Mouse (Mus musculus): ENCODE results near the gene Col6a2. TPM values are rescaled to one million over a fixed set of nuclear protein-coding genes. Genes with fewer than 3 reads are reported as not detected.

Gene Col6a2
- 43.7 and 47.2 TPM in 2 replicates for polyA plus RNA-seq (2012; rRNA removed)

DNA sequence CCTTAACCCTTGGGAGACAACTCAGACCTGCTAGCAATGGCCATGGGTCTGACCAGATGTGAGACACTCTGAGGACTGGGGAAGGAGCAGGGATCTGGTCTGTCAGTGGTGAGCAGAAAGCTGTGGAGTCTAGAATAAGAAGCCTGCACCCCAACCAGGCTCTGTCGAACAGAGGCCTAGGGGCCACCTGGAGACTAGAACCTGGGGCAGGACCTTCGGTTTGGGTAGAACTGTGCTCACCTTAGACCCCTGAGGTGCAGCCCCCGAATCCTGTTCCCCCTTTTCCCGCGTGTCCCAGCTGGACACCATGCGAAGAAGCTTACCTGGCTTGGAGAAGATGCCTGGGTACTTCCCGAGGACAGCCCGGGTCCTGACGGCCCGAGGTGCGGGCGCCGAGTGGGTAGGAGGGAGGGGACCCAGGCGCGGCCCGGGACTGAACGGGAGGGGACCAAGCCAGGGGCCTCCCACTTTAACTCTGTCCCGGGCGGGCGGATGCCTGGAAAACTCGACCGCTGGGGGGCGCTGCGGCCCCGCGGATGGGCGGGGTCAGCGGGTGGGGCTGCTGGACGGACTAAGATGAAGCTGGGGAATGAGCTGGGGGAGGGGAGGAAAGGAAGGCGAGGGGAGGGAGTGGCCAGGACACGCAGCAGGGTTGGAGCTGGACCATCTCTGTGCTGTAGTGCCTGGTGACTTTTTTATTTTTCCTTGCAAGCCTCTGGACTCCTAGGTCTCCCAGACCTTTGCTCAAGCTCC is at the start of gene Col6a2:
Col6a2 (minus strand) TSS at position 703 of the 753 bp plus-strand sequence.
- WGBS, result 12% methylated on average over 30 of the region's 31 CpGs
- Histone ChIP-seq H3K27me3 (ENCODE audit: control insufficient read depth, insufficient read depth, low read length) (no peaks in the 10 kb centered on the region), H3K4me3 (ENCODE audit: control insufficient read depth, insufficient read depth, low read length) (no peak within 1 kb of the TSS), H3K4me1 (replicated peaks; ENCODE audit: control insufficient read depth, insufficient read depth, low read length) (peaks cover 8% of the 10 kb centered on the region), H3K36me3 (ENCODE audit: control insufficient read depth, insufficient read depth, low read length) (no peaks in the 10 kb centered on the region), H3K27ac (ENCODE audit: control insufficient read depth, insufficient read depth, low read length) (no peak within 1 kb of the TSS; the same call in 1 of the 2 replicates)
- DNase-seq, result peak; percentile 59
- TF ChIP-seq POLR2A (IDR thresholded peaks at IDR 0.05; ENCODE audit: control insufficient read depth, extremely low read depth, insufficient read depth, low read length, poor library complexity) (no peak), CTCF (IDR thresholded peaks at IDR 0.05; ENCODE audit: borderline replicate concordance, control insufficient read depth, extremely low read depth, insufficient read depth, low read length, poor library complexity) (no peak)

- TF ChIP-seq CTCF (IDR thresholded peaks at IDR 0.05; ENCODE audit: borderline replicate concordance, control insufficient read depth, extremely low read depth, insufficient read depth, low read length, poor library complexity), result no peak
- no peak for TF ChIP-seq POLR2A (IDR thresholded peaks at IDR 0.05; ENCODE audit: control insufficient read depth, extremely low read depth, insufficient read depth, low read length, poor library complexity)
- Histone ChIP-seq H3K27me3 (ENCODE audit: control insufficient read depth, insufficient read depth, low read length) (no peaks in the 10 kb centered on the region), H3K4me1 (replicated peaks; ENCODE audit: control insufficient read depth, insufficient read depth, low read length) (no peaks in the 10 kb centered on the region), H3K36me3 (ENCODE audit: control insufficient read depth, insufficient read depth, low read length) (no peaks in the 10 kb centered on the region), H3K4me3 (ENCODE audit: control insufficient read depth, insufficient read depth, low read length) (no peak overlapping the region), H3K27ac (ENCODE audit: control insufficient read depth, insufficient read depth, low read length) (no peak overlapping the region)
- WGBS, result 95% methylated on average over 9 of the region's 9 CpGs
- DNase-seq, result no peak
Measured at GRCm38 (mm10) chr10:76671939-76672338, 48.5 kb upstream of the Col6a2 start.

- WGBS, result 63% methylated on average over 7 of the region's 7 CpGs
- Histone ChIP-seq H3K4me3 (ENCODE audit: control insufficient read depth, insufficient read depth, low read length) (no peak overlapping the region), H3K27me3 (ENCODE audit: control insufficient read depth, insufficient read depth, low read length) (no peaks in the 10 kb centered on the region), H3K4me1 (replicated peaks; ENCODE audit: control insufficient read depth, insufficient read depth, low read length) (no peaks in the 10 kb centered on the region), H3K36me3 (ENCODE audit: control insufficient read depth, insufficient read depth, low read length) (no peaks in the 10 kb centered on the region), H3K27ac (ENCODE audit: control insufficient read depth, insufficient read depth, low read length) (no peak overlapping the region)
- no peak for DNase-seq
- TF ChIP-seq CTCF (IDR thresholded peaks at IDR 0.05; ENCODE audit: borderline replicate concordance, control insufficient read depth, extremely low read depth, insufficient read depth, low read length, poor library complexity) (no peak), POLR2A (IDR thresholded peaks at IDR 0.05; ENCODE audit: control insufficient read depth, extremely low read depth, insufficient read depth, low read length, poor library complexity) (no peak)
Measured at GRCm38 (mm10) chr10:76668947-76669284, 45.5 kb upstream of the Col6a2 start.

GRCm38 (mm10) chr10:76668261-76668946 is 45.0 kb upstream of the Col6a2 start:
- Histone ChIP-seq H3K4me1 (replicated peaks; ENCODE audit: control insufficient read depth, insufficient read depth, low read length) (no peaks in the 10 kb centered on the region), H3K27ac (ENCODE audit: control insufficient read depth, insufficient read depth, low read length) (no peak overlapping the region), H3K27me3 (ENCODE audit: control insufficient read depth, insufficient read depth, low read length) (no peaks in the 10 kb centered on the region), H3K4me3 (ENCODE audit: control insufficient read depth, insufficient read depth, low read length) (no peak overlapping the region), H3K36me3 (ENCODE audit: control insufficient read depth, insufficient read depth, low read length) (no peaks in the 10 kb centered on the region)
- WGBS, result 89% methylated on average over 4 of the region's 4 CpGs
- DNase-seq, result no peak
- TF ChIP-seq CTCF (IDR thresholded peaks at IDR 0.05; ENCODE audit: borderline replicate concordance, control insufficient read depth, extremely low read depth, insufficient read depth, low read length, poor library complexity) (no peak), POLR2A (IDR thresholded peaks at IDR 0.05; ENCODE audit: control insufficient read depth, extremely low read depth, insufficient read depth, low read length, poor library complexity) (no peak)

DNA sequence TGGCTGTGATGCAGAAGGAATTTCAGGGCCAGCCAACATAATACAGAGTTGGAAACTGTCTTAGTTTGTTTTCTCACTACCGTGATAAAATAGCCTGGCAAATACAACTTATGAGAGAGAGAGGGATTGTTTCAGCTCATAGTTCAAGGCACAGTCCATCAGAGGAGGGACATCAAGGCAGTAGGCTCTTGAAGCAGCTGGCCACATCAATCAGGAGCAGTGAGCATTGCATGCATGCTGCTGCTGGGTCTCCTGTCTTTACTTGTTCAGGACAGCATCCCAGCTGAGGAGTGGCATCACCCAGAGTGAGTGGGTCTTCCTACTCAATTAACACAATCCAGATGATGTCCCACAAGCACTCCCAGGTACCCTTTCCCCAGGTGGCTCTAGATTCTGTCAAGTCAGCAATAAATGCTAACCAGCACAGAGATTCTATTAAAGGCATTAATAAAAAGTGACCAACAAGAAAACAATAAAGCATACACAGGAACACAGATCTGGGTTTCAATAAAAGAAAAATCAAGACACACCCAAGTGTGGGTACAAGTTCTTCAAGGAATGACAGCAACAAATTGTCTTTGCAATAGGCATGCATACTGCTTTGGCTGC is 43.9 kb upstream of the Col6a2 start:
- no peak overlapping the region for H3K4me3 ChIP-seq (ENCODE audit: control insufficient read depth, insufficient read depth, low read length)

DNA sequence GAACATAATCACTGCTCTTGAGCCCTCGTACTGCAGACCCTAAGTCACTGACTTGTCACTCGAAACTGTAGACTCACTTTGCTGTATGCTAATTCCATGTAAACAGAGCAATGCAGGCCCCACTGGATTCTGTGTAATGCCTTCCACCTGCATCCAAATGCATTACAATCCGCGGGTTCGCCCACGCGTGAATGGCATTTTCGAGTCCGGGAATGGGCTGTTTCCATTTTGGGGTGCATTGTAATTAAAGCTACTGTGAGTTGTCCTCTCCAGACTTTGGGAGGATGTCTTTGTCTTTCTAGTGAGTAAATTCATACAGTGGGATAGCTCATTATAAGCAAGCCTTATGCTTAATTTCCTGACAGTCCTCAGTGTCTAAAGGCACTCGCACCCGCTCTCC is 42.1 kb upstream of the Col6a2 start:
- H3K27me3 ChIP-seq (ENCODE audit: control insufficient read depth, insufficient read depth, low read length), result no peaks in the 10 kb centered on the region
- H3K36me3 ChIP-seq (ENCODE audit: control insufficient read depth, insufficient read depth, low read length), result no peaks in the 10 kb centered on the region
- TF ChIP-seq POLR2A (IDR thresholded peaks at IDR 0.05; ENCODE audit: control insufficient read depth, extremely low read depth, insufficient read depth, low read length, poor library complexity) (no peak), CTCF (IDR thresholded peaks at IDR 0.05; ENCODE audit: borderline replicate concordance, control insufficient read depth, extremely low read depth, insufficient read depth, low read length, poor library complexity) (no peak)
- H3K4me1 ChIP-seq (replicated peaks; ENCODE audit: control insufficient read depth, insufficient read depth, low read length), result no peaks in the 10 kb centered on the region
- 96% methylated on average over 11 of the region's 11 CpGs for WGBS
- DNase-seq, result no peak
- no peak overlapping the region for H3K27ac ChIP-seq (ENCODE audit: control insufficient read depth, insufficient read depth, low read length)
- no peak overlapping the region for H3K4me3 ChIP-seq (ENCODE audit: control insufficient read depth, insufficient read depth, low read length)

More for the DNA sequence above, 43.9 kb upstream of the Col6a2 start:
- no peak overlapping the region for H3K27ac ChIP-seq (ENCODE audit: control insufficient read depth, insufficient read depth, low read length)
- H3K27me3 ChIP-seq (ENCODE audit: control insufficient read depth, insufficient read depth, low read length), result no peaks in the 10 kb centered on the region
- no peaks in the 10 kb centered on the region for H3K36me3 ChIP-seq (ENCODE audit: control insufficient read depth, insufficient read depth, low read length)
- no peak for DNase-seq
- 93% methylated on average over 1 of the region's 1 CpGs for WGBS
- TF ChIP-seq POLR2A (IDR thresholded peaks at IDR 0.05; ENCODE audit: control insufficient read depth, extremely low read depth, insufficient read depth, low read length, poor library complexity) (no peak), CTCF (IDR thresholded peaks at IDR 0.05; ENCODE audit: borderline replicate concordance, control insufficient read depth, extremely low read depth, insufficient read depth, low read length, poor library complexity) (no peak)
- H3K4me1 ChIP-seq (replicated peaks; ENCODE audit: control insufficient read depth, insufficient read depth, low read length), result no peaks in the 10 kb centered on the region
